Mouse (Mus musculus) lung, adult 10 weeks (tissue): ENCODE measurements around the gene Gm12845. TPM values are rescaled to one million over a fixed set of nuclear protein-coding genes. Genes with fewer than 3 reads are reported as not detected.

Experiments
- polyA plus RNA-seq: library from polyadenylated mRNA; stranded (reverse); fragments of 350-450 nt; fragmentation: Illumina TruSeq; extraction: RNeasy Lipid Tissue Mini Kit (QIAGEN cat#74804); gene quantifications from one replicate; pipeline ENCODE4 v1.2.3, GENCODE M21; 2014; ENCODE audit warnings: low read depth, low replicate concordance; ENCODE audit not compliant: insufficient read depth

The Gm12845 gene
- not detected for polyA plus RNA-seq

GRCm38 (mm10) chr4:117724112-117724511 is at the start of gene Gm12845:
Gene Gm12845 (plus strand): TSS chr4:117724412.

GRCm38 (mm10) chr4:117681931-117682461 is 42.2 kb upstream of the Gm12845 start, which contains the start of gene Dmap1:
Gene Dmap1 (minus strand): TSS chr4:117682273.

DNA sequence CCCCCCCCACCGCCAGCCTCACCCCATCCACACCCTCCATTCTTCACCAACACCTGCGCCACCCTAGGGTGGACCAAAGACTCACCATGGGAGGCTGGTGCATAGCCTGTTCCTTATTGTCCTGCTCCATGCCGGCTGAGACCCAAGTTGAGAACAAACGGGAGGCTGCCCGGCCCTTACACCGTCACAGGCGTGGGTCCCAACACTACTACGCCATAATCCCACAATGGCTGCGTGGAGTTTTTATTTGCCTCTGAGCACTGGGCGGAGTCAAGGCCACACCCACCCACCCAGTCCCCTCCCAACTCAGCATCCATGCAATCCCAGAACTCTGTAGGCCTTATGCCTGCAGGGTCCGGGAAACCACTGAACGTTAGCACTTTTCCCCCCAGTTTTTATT is 41.2 kb downstream of the Gm12845 start, which contains the start of gene Klf17:
Gene Klf17, minus strand, starts transcription at position 233 of the 400 bp plus-strand sequence.

Other genes with a start within 250 kb of the Gm12845 start
- gene Rnf220, start 227.4 kb upstream of the Gm12845 start, polyA plus RNA-seq = 55.2 TPM
- gene Eri3, start 174.0 kb upstream of the Gm12845 start, polyA plus RNA-seq = 28.6 TPM
- gene Dmap1, start 42.1 kb upstream of the Gm12845 start, polyA plus RNA-seq = 16.7 TPM
- not detected for gene Klf17, start 41.2 kb downstream of the Gm12845 start, polyA plus RNA-seq
- gene Slc6a9, start 110.1 kb downstream of the Gm12845 start, polyA plus RNA-seq = 11.3 TPM
- 4.5 TPM for gene Ccdc24, start 148.1 kb downstream of the Gm12845 start, polyA plus RNA-seq
- 4.5 TPM for gene B4galt2, start 159.1 kb downstream of the Gm12845 start, polyA plus RNA-seq
- gene Atp6v0b, start 162.9 kb downstream of the Gm12845 start, polyA plus RNA-seq = 261 TPM
- gene Dph2, start 167.6 kb downstream of the Gm12845 start, polyA plus RNA-seq = 5.3 TPM
- 32.2 TPM for gene Ipo13, start 190.6 kb downstream of the Gm12845 start, polyA plus RNA-seq
- gene Artn, start 205.4 kb downstream of the Gm12845 start, polyA plus RNA-seq = 1.0 TPM